Mouse (Mus musculus) heart, adult 2 months (tissue): Measurements from ENCODE around the gene Hoxd12.

Experiments used
- CTCF ChIP-seq: fragments of 200-600 bp; IDR thresholded peaks from 2 replicates; pipeline ENCODE4 v1.8.1; 2022; ENCODE audit warnings: antibody characterized with exemption, mild to moderate bottlenecking, moderate library complexity
- EP300 ChIP-seq: fragments of 200-500 bp; IDR thresholded peaks from 2 replicates; pipeline ENCODE4 v1.6.1; 2011; ENCODE audit warnings: low read depth, low read length, control low read depth; ENCODE audit not compliant: insufficient read depth
- POLR2A ChIP-seq: fragments of 200-500 bp; IDR thresholded peaks from 2 replicates; pipeline ENCODE4 v1.6.1; 2011; ENCODE audit warnings: mild to moderate bottlenecking, low read depth, low read length, control low read depth; ENCODE audit not compliant: insufficient read depth

GRCm38 (mm10) chr2:74692808-74693431, 18.1 kb downstream of the Hoxd12 start:
- no peak for TF ChIP-seq POLR2A
- TF ChIP-seq CTCF: no peak
- TF ChIP-seq EP300: no peak
